Mouse (Mus musculus) central nervous system, embryonic 14 days (tissue): ENCODE results near the gene Olfr1058. TPM values are rescaled to one million over a fixed set of nuclear protein-coding genes. Genes with fewer than 3 reads are reported as not detected.

ENCODE experiments used
- polyA plus RNA-seq: library from polyadenylated mRNA; depleted of rRNA; stranded (reverse); fragments of >200 nt; gene quantifications from 2 replicates; pipeline ENCODE4 v1.2.3, GENCODE M21; 2012; rRNA removed

Olfr1058 gene
- not detected in 2 replicates for polyA plus RNA-seq

GRCm38 (mm10) chr2:86388461-86388860 lies at the start of gene Olfr1058:
Gene Olfr1058, minus strand, starts transcription at chr2:86388561.

GRCm38 (mm10) chr2:86426649-86427048 lies 38.3 kb upstream of the Olfr1058 start, which contains the start of gene Olfr1062:
Gene Olfr1062, minus strand, starts transcription at chr2:86426749.

GRCm38 (mm10) chr2:86413950-86414349 lies 25.6 kb upstream of the Olfr1058 start, which contains the start of gene Olfr1061:
Gene Olfr1061, minus strand, starts transcription at chr2:86414050.

GRCm38 (mm10) chr2:86378293-86378692 lies 10.1 kb downstream of the Olfr1058 start, which contains the start of gene Olfr1057:
Gene Olfr1057, minus strand, starts transcription at chr2:86378393.

GRCm38 (mm10) chr2:86362369-86362768 lies 26.0 kb downstream of the Olfr1058 start, which contains the start of gene Olfr1056:
Gene Olfr1056, minus strand, starts transcription at chr2:86362469.

DNA sequence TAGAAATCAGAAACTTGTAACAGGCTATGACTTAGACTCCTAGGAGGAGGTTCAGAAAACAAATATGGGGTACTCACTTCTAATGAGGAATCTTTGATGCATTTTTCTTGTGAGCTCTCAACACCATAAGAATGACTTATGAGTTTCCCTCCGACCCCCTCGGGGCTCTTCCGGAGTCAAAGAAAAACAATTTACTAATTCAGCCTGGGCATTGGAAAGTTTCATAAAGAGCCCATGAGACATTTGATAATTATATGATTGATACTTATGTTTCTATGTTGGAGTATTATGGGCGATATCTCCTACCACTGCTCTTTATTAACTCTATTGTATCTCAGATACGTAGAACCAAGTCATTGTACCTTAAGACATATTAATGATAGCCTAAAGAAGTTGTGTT lies 38.2 kb downstream of the Olfr1058 start, which contains the start of gene Olfr1055:
Gene Olfr1055, minus strand, starts transcription at position 101 of the 400 bp plus-strand sequence.

DNA sequence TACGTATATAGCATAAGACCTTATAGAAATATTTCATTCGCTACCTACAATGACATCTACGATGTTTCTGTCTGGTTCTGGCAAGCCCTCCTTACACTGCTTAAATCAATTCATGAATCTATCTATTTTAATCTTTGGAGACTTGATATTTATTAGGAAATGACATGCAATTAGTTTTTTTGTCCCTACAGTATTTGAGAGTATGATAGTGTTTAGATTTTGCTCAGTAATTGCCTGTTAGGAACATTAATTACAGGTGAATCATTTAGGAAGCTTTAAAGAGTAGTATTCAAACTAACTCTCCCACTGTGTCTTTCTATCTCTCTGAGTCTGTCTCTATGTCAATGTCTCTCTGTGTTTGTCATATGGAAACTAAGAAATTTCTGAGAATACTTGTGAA lies 53.0 kb downstream of the Olfr1058 start, which contains the start of gene Olfr1054:
Gene Olfr1054, minus strand, starts transcription at position 101 of the 400 bp plus-strand sequence.

Other genes with a start within 250 kb of the Olfr1058 start
- gene Olfr1040, start 241.8 kb downstream of the Olfr1058 start, polyA plus RNA-seq: not detected in 2 replicates
- not detected in 2 replicates for gene Olfr1042, start 226.7 kb downstream of the Olfr1058 start, polyA plus RNA-seq
- not detected in 2 replicates for gene Olfr1043, start 221.0 kb downstream of the Olfr1058 start, polyA plus RNA-seq
- gene Olfr1044, start 210.7 kb downstream of the Olfr1058 start, polyA plus RNA-seq: not detected in 2 replicates
- not detected in 2 replicates for gene Olfr52, start 202.9 kb downstream of the Olfr1058 start, polyA plus RNA-seq
- gene Olfr1045, start 185.6 kb downstream of the Olfr1058 start, polyA plus RNA-seq: not detected in 2 replicates
- not detected in 2 replicates for gene Olfr1046, start 169.2 kb downstream of the Olfr1058 start, polyA plus RNA-seq
- gene Olfr1047, start 157.2 kb downstream of the Olfr1058 start, polyA plus RNA-seq: not detected in 2 replicates
- gene Olfr1048, start 148.3 kb downstream of the Olfr1058 start, polyA plus RNA-seq: not detected in 2 replicates
- gene Olfr1049, start 130.2 kb downstream of the Olfr1058 start, polyA plus RNA-seq: not detected in 2 replicates
- not detected in 2 replicates for gene Olfr1051, start 109.5 kb downstream of the Olfr1058 start, polyA plus RNA-seq
- not detected in 2 replicates for gene Olfr1052, start 96.1 kb downstream of the Olfr1058 start, polyA plus RNA-seq
- not detected in 2 replicates for gene Olfr1053, start 73.3 kb downstream of the Olfr1058 start, polyA plus RNA-seq
- not detected in 2 replicates for gene Olfr1054, start 53.1 kb downstream of the Olfr1058 start, polyA plus RNA-seq
- gene Olfr1055, start 38.3 kb downstream of the Olfr1058 start, polyA plus RNA-seq: not detected in 2 replicates
- gene Olfr1056, start 26.1 kb downstream of the Olfr1058 start, polyA plus RNA-seq: not detected in 2 replicates
- not detected in 2 replicates for gene Olfr1057, start 10.2 kb downstream of the Olfr1058 start, polyA plus RNA-seq
- not detected in 2 replicates for gene Olfr1061, start 25.5 kb upstream of the Olfr1058 start, polyA plus RNA-seq
- not detected in 2 replicates for gene Olfr1062, start 38.2 kb upstream of the Olfr1058 start, polyA plus RNA-seq
- gene Olfr1065, start 62.0 kb upstream of the Olfr1058 start, polyA plus RNA-seq: not detected in 2 replicates
- not detected in 2 replicates for gene Olfr1066, start 67.7 kb upstream of the Olfr1058 start, polyA plus RNA-seq
- gene Olfr228, start 98.8 kb upstream of the Olfr1058 start, polyA plus RNA-seq: not detected in 2 replicates
- not detected in 2 replicates for gene Olfr1076, start 119.9 kb upstream of the Olfr1058 start, polyA plus RNA-seq
- not detected in 2 replicates for gene Olfr1079, start 153.9 kb upstream of the Olfr1058 start, polyA plus RNA-seq
- gene Olfr1080, start 169.7 kb upstream of the Olfr1058 start, polyA plus RNA-seq: not detected in 2 replicates
- not detected in 2 replicates for gene Olfr1082, start 210.4 kb upstream of the Olfr1058 start, polyA plus RNA-seq